Mouse (Mus musculus) CH12.LX (cell line): ENCODE results near the gene Mael. TPM values are rescaled to one million over a fixed set of nuclear protein-coding genes. Genes with fewer than 3 reads are reported as not detected.

Experiments used
- DNase-seq: peaks from one replicate; pipeline ENCODE4 v3.0.0-alpha.2; 2013; ENCODE audit errors: extremely low read depth
- H3K27ac ChIP-seq: 2 replicates; pipeline ENCODE4 v1.5.1; 2012; ENCODE audit warnings: low read depth, mild to moderate bottlenecking, control low read depth, moderate library complexity; ENCODE audit not compliant: insufficient read depth
- H3K27me3 ChIP-seq: replicated peaks from 2 replicates; pipeline ENCODE3; 2012; ENCODE audit warnings: inconsistent platforms
- H3K36me3 ChIP-seq, 2 experiments: replicated peaks in 1 of 2; 2 replicates each; pipeline versions ENCODE3 to v1.6.1; 2012; ENCODE audit warnings: inconsistent platforms in 1 of 2, low read length in 1 of 2, mild to moderate bottlenecking in 1 of 2, mixed read lengths in 1 of 2, moderate library complexity in 1 of 2; ENCODE audit not compliant: control insufficient read depth in 1 of 2, insufficient read depth in 1 of 2
- H3K4me1 ChIP-seq, 2 experiments: 2 replicates each; pipeline ENCODE4 v1.6.1; 2012; ENCODE audit warnings: inconsistent platforms in 1 of 2, moderate library complexity in 1 of 2; ENCODE audit not compliant: insufficient read depth in 2 of 2, control insufficient read depth in 1 of 2
- H3K4me2 ChIP-seq: 2 replicates; pipeline ENCODE4 v1.6.1; 2012; ENCODE audit warnings: low read depth, mild to moderate bottlenecking, control low read depth; ENCODE audit not compliant: poor library complexity, insufficient read depth, severe bottlenecking
- H3K4me3 ChIP-seq, 3 experiments: fragments of 150-350 bp in 1 of 3; sonication (generic) in 1 of 3; replicated peaks in 1 of 3; 2 replicates each; pipeline versions ENCODE3 to v1.5.1; 2011 to 2012; ENCODE audit warnings: low read depth in 2 of 3, low read length in 2 of 3, mild to moderate bottlenecking in 2 of 3, moderate library complexity in 2 of 3, control low read depth in 1 of 3, improper control_type of control experiment in 1 of 3, inconsistent platforms in 1 of 3, mixed read lengths in 1 of 3; ENCODE audit not compliant: poor library complexity in 1 of 3
- H3K79me2 ChIP-seq: replicated peaks from 2 replicates; pipeline ENCODE4 v1.6.1; 2012; ENCODE audit warnings: mild to moderate bottlenecking, moderate library complexity; ENCODE audit not compliant: control insufficient read depth, poor library complexity, insufficient read depth, severe bottlenecking; ENCODE audit errors: extremely low read depth
- H3K9ac ChIP-seq: 2 replicates; pipeline ENCODE4 v1.6.1; 2012; ENCODE audit warnings: low read depth, mild to moderate bottlenecking, control low read depth, moderate library complexity; ENCODE audit not compliant: insufficient read depth
- H3K9me3 ChIP-seq: replicated peaks from 2 replicates; pipeline ENCODE3; 2012; ENCODE audit warnings: low read length, inconsistent platforms, mixed read lengths
- BHLHE40 ChIP-seq: IDR thresholded peaks from 2 replicates; pipeline ENCODE4 v1.6.1; 2011; ENCODE audit warnings: mild to moderate bottlenecking, low read depth, low read length, improper control_type of control experiment
- CHD1 ChIP-seq: IDR thresholded peaks from 2 replicates; pipeline ENCODE4 v1.6.1; 2012; ENCODE audit warnings: low read depth, low read length, improper control_type of control experiment, inconsistent platforms
- CHD2 ChIP-seq: IDR thresholded peaks from 2 replicates; pipeline ENCODE4 v1.6.1; 2011; ENCODE audit warnings: low read length, improper control_type of control experiment
- CTCF ChIP-seq, 2 experiments: IDR thresholded peaks in 1 of 2; conservative IDR thresholded peaks in 1 of 2; 2 replicates each; pipeline ENCODE4 v1.5.1; 2011 to 2012; ENCODE audit warnings: low read depth in 2 of 2, low read length in 2 of 2, improper control_type of control experiment in 1 of 2, inconsistent platforms in 1 of 2, mild to moderate bottlenecking in 1 of 2, moderate library complexity in 1 of 2
- E2F4 ChIP-seq: IDR thresholded peaks from 2 replicates; pipeline ENCODE4 v1.6.1; 2011; ENCODE audit warnings: low read depth, low read length, improper control_type of control experiment; ENCODE audit not compliant: insufficient replicate concordance
- ELF1 ChIP-seq: IDR thresholded peaks from 2 replicates; pipeline ENCODE4 v1.6.1; 2014; ENCODE audit warnings: low read depth, mild to moderate bottlenecking, inconsistent platforms, low read length, improper control_type of control experiment
- EP300 ChIP-seq: IDR thresholded peaks from 2 replicates; pipeline ENCODE4 v1.6.1; 2011; ENCODE audit warnings: low read length, improper control_type of control experiment
- ETS1 ChIP-seq: conservative IDR thresholded peaks from 2 replicates; pipeline ENCODE4 v1.6.1; 2012; ENCODE audit warnings: low read depth, mild to moderate bottlenecking, inconsistent platforms, low read length, improper control_type of control experiment, moderate library complexity
- GABPA ChIP-seq: IDR thresholded peaks from 2 replicates; pipeline ENCODE4 v1.6.1; 2012; ENCODE audit warnings: low read depth, low read length, improper control_type of control experiment, inconsistent platforms; ENCODE audit not compliant: insufficient replicate concordance
- HCFC1 ChIP-seq: IDR thresholded peaks from 2 replicates; pipeline ENCODE4 v1.6.1; 2012; ENCODE audit warnings: low read depth, mild to moderate bottlenecking, inconsistent platforms, low read length, improper control_type of control experiment
- IRF4 ChIP-seq: IDR thresholded peaks from 2 replicates; pipeline ENCODE4 v1.6.1; 2014; ENCODE audit warnings: low read depth, mild to moderate bottlenecking, inconsistent platforms, low read length, improper control_type of control experiment
- JUN ChIP-seq: IDR thresholded peaks from 2 replicates; pipeline ENCODE4 v1.6.1; 2011; ENCODE audit warnings: low read depth, mild to moderate bottlenecking, low read length, improper control_type of control experiment, moderate library complexity; ENCODE audit not compliant: insufficient read depth
- JUND ChIP-seq: conservative IDR thresholded peaks from 2 replicates; pipeline ENCODE4 v1.6.1; 2011; ENCODE audit warnings: low read depth, low read length, improper control_type of control experiment
- KAT2A ChIP-seq: IDR thresholded peaks from 2 replicates; pipeline ENCODE4 v1.6.1; 2012; ENCODE audit warnings: low read length, improper control_type of control experiment, inconsistent platforms; ENCODE audit not compliant: insufficient replicate concordance
- MAFK ChIP-seq: IDR thresholded peaks from 2 replicates; pipeline ENCODE4 v1.6.1; 2011; ENCODE audit warnings: low read length, improper control_type of control experiment; ENCODE audit not compliant: insufficient replicate concordance
- MAX ChIP-seq: IDR thresholded peaks from 2 replicates; pipeline ENCODE4 v1.6.1; 2011; ENCODE audit warnings: low read length, improper control_type of control experiment
- MAZ ChIP-seq: IDR thresholded peaks from 2 replicates; pipeline ENCODE4 v1.6.1; 2012; ENCODE audit warnings: low read depth, mild to moderate bottlenecking, inconsistent platforms, low read length, improper control_type of control experiment, moderate library complexity
- MEF2A ChIP-seq: IDR thresholded peaks from 2 replicates; pipeline ENCODE4 v1.6.1; 2014; ENCODE audit warnings: low read depth, mild to moderate bottlenecking, inconsistent platforms, low read length, improper control_type of control experiment, borderline replicate concordance
- MXI1 ChIP-seq: IDR thresholded peaks from 2 replicates; pipeline ENCODE4 v1.6.1; 2011; ENCODE audit warnings: mild to moderate bottlenecking, low read depth, low read length, improper control_type of control experiment
- MYC ChIP-seq: IDR thresholded peaks from 2 replicates; pipeline ENCODE4 v1.6.1; 2011; ENCODE audit warnings: low read depth, mild to moderate bottlenecking, improper control_type of control experiment, low read length
- NELFE ChIP-seq: IDR thresholded peaks from 2 replicates; pipeline ENCODE4 v1.6.1; 2011; ENCODE audit warnings: low read depth, low read length, improper control_type of control experiment
- NRF1 ChIP-seq: IDR thresholded peaks from 2 replicates; pipeline ENCODE4 v1.6.1; 2014; ENCODE audit warnings: low read depth, mild to moderate bottlenecking, inconsistent platforms, low read length, improper control_type of control experiment, moderate library complexity
- PAX5 ChIP-seq: IDR thresholded peaks from 2 replicates; pipeline ENCODE4 v1.6.1; 2012; ENCODE audit warnings: low read length, inconsistent platforms, mixed read lengths
- POLR2A ChIP-seq: IDR thresholded peaks from 2 replicates; pipeline ENCODE4 v1.6.1; 2011; ENCODE audit warnings: low read depth, mild to moderate bottlenecking, improper control_type of control experiment, low read length
- POLR2AphosphoS2 ChIP-seq: IDR thresholded peaks from 2 replicates; pipeline ENCODE4 v1.6.1; 2011; ENCODE audit warnings: low read depth, low read length, improper control_type of control experiment
- RAD21 ChIP-seq: IDR thresholded peaks from 2 replicates; pipeline ENCODE4 v1.6.1; 2011; ENCODE audit warnings: low read depth, mild to moderate bottlenecking, low read length, improper control_type of control experiment, moderate library complexity
- RCOR1 ChIP-seq: conservative IDR thresholded peaks from 2 replicates; pipeline ENCODE4 v1.6.1; 2012; ENCODE audit warnings: low read depth, mild to moderate bottlenecking, inconsistent platforms, low read length, improper control_type of control experiment
- SIN3A ChIP-seq: IDR thresholded peaks from 2 replicates; pipeline ENCODE4 v1.6.1; 2012; ENCODE audit warnings: low read length, improper control_type of control experiment, inconsistent platforms
- SMC3 ChIP-seq: IDR thresholded peaks from 2 replicates; pipeline ENCODE4 v1.6.1; 2011; ENCODE audit warnings: low read depth, low read length, improper control_type of control experiment
- TBP ChIP-seq: conservative IDR thresholded peaks from 2 replicates; pipeline ENCODE4 v1.6.1; 2011; ENCODE audit warnings: low read depth, low read length, improper control_type of control experiment
- TCF12 ChIP-seq: IDR thresholded peaks from 2 replicates; pipeline ENCODE4 v1.6.1; 2014; ENCODE audit warnings: low read depth, mild to moderate bottlenecking, inconsistent platforms, low read length, improper control_type of control experiment
- UBTF ChIP-seq: IDR thresholded peaks from 2 replicates; pipeline ENCODE4 v1.6.1; 2012; ENCODE audit warnings: low read depth, mild to moderate bottlenecking, inconsistent platforms, low read length, improper control_type of control experiment, moderate library complexity
- USF1 ChIP-seq: IDR thresholded peaks from 2 replicates; pipeline ENCODE4 v1.6.1; 2014; ENCODE audit warnings: low read depth, mild to moderate bottlenecking, inconsistent platforms, low read length, improper control_type of control experiment
- USF2 ChIP-seq: conservative IDR thresholded peaks from 2 replicates; pipeline ENCODE4 v1.6.1; 2011; ENCODE audit warnings: low read depth, low read length, improper control_type of control experiment
- ZC3H11A ChIP-seq: IDR thresholded peaks from 2 replicates; pipeline ENCODE4 v1.6.1; 2012; ENCODE audit warnings: low read depth, mild to moderate bottlenecking, inconsistent platforms, low read length, improper control_type of control experiment
- ZKSCAN1 ChIP-seq: IDR thresholded peaks from 2 replicates; pipeline ENCODE4 v1.6.1; 2012; ENCODE audit warnings: low read depth, inconsistent platforms, low read length, improper control_type of control experiment, borderline replicate concordance
- ZMIZ1 ChIP-seq: IDR thresholded peaks from 2 replicates; pipeline ENCODE4 v1.6.1; 2012; ENCODE audit warnings: low read depth, mild to moderate bottlenecking, inconsistent platforms, low read length, improper control_type of control experiment
- ZNF384 ChIP-seq: IDR thresholded peaks from 2 replicates; pipeline ENCODE4 v1.6.1; 2012; ENCODE audit warnings: low read depth, low read length, improper control_type of control experiment, inconsistent platforms
- dilution Hi-C: fragments of 300-500 bp; cut with MboI; formaldehyde crosslinking; loops from 2 replicates; pipeline ENCODE4 v1.14.3; 2020; ENCODE audit warnings: low sequenced_read_pairs; ENCODE audit not compliant: extremely low pct_unique_long_range_greater_than_20kb, extremely low pct_ligation_motif_present
- in situ Hi-C: fragments of 300-500 bp; cut with MboI; formaldehyde crosslinking; loops from 3 replicates; pipeline ENCODE4 v1.14.3; 2019; ENCODE audit warnings: low sequenced_read_pairs, low pct_ligation_motif_present, low pct_unique_long_range_greater_than_20kb, mixed read lengths
- polyA plus RNA-seq: library from polyadenylated mRNA; unstranded; fragments of >175 nt; gene quantifications from 2 replicates; pipeline ENCODE4 v1.2.1, GENCODE M21; 2012; ENCODE audit warnings: low read depth; ENCODE audit not compliant: insufficient read length
- total RNA-seq, 2 experiments: library from RNA; depleted of rRNA; stranded (reverse); fragments of 300-350 nt in 1 of 2; fragments of >200 nt in 1 of 2; gene quantifications; 2 replicates each; pipeline ENCODE4 v1.2.3; 2012 to 2014

The Mael gene
- total and polyA plus RNA-seq, 3 experiments = not detected

GRCm38 (mm10) chr1:166153351-166154120 is 85.0 kb downstream of the Mael start:
- peak; percentile 76 for DNase-seq
- peaks cover 3 to 32% of the 10 kb centered on the region in 2 experiments; a peak in 3 of 4 replicates for H3K4me1 ChIP-seq
- H3K9ac ChIP-seq = no peak overlapping the region
- dilution Hi-C loops (no loop called here), in situ Hi-C loops (loop anchor here (5.0 to 25.0 kb wide), 6 partner anchors 149 to 491 kb away; partner anchors contain the start of gene Pou2f1)
- H3K36me3 ChIP-seq = no peaks in the 10 kb centered on the region
- H3K79me2 ChIP-seq = no peaks in the 10 kb centered on the region
- TF ChIP-seq MXI1 (0 out of 2 replicates have a peak, but pooled peaks have one; percentile 35), RAD21 (peak; percentile 82), MEF2A (no peak), IRF4 (peak; percentile 43; the same call in 1 of the 2 replicates), E2F4 (no peak), PAX5 (no peak), JUND (no peak), SIN3A (0 out of 2 replicates have a peak, but pooled peaks have one; percentile 35), RCOR1 (no peak), MYC (peak; percentile 44; the same call in 1 of the 2 replicates), ETS1 (no peak), EP300 (no peak), MAX (peak; percentile 54; the same call in 1 of the 2 replicates), USF1 (no peak), MAFK (no peak), SMC3 (peak; percentile 97), POLR2AphosphoS2 (no peak), GABPA (no peak), TCF12 (no peak), HCFC1 (no peak; the same call in 1 of the 2 replicates), UBTF (no peak), ZMIZ1 (no peak), CHD1 (0 out of 2 replicates have a peak, but pooled peaks have one; percentile 51), JUN (no peak), ZNF384 (no peak), NRF1 (peak; percentile 44; the same call in 1 of the 2 replicates), POLR2A (no peak), NELFE (no peak), KAT2A (no peak), USF2 (no peak), TBP (no peak), BHLHE40 (0 out of 2 replicates have a peak, but pooled peaks have one; percentile 15), CHD2 (no peak), ZC3H11A (peak; percentile 71), ZKSCAN1 (no peak), CTCF (conservative IDR thresholded peaks at IDR 0.05 in 1 of 2, IDR thresholded peaks at IDR 0.05 in 1 of 2; ENCODE audit: low read depth in 2 of 2, low read length in 2 of 2) (peak; percentile 93 to 96), ELF1 (0 out of 2 replicates have a peak, but pooled peaks have one; percentile 29), MAZ (peak; percentile 54; the same call in 1 of the 2 replicates)
- H3K4me3 ChIP-seq = no peak overlapping the region
- H3K9me3 ChIP-seq = no peaks in the 10 kb centered on the region
- peaks cover 28% of the 10 kb centered on the region for H3K27me3 ChIP-seq
- no peak overlapping the region for H3K27ac ChIP-seq
- peak overlapping the region; percentile 68; the same call in 1 of the 2 replicates for H3K4me2 ChIP-seq
